Mouse (Mus musculus) retina, embryonic 14.5 days (tissue): ENCODE measurements at regions not wholly inside any gene's neighbourhood (a gene's known extent, or its start where the extent isn't known, plus 50 kb on each side); places are given as distances from the start of the nearest gene placed in this dataset.

ENCODE experiments used
- DNase-seq: peaks from one replicate; pipeline ENCODE4 v3.0.0-alpha.2; 2015; ENCODE audit warnings: low spot score

- no peak for DNase-seq
Observed at GRCm38 (mm10) chr6:13305873-13306272, 81.1 kb upstream of the Vwde start.

- no peak for DNase-seq
Observed at GRCm38 (mm10) chr6:13298171-13298570, 73.4 kb upstream of the Vwde start.

DNA sequence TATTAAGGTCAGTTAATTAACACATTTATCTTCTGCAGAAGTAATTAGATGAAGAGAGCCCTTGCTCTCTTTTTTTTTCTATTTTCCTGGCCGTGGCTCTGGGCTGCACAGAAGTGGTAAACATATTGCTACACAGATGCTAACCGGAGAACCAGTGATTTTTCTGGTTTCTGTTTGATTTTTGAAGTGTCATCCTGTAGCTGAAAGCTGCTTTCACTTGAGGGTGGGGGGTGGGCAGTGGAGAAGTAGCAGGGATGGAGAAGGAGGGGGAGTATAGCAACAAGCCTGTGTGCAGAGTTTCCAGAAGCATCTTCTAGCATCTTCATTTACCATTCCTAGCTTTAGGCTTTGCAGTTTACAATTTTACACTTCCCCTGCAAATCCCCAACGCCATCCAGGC, 72.3 kb upstream of the Vwde start:
- DNase-seq, result no peak

DNA sequence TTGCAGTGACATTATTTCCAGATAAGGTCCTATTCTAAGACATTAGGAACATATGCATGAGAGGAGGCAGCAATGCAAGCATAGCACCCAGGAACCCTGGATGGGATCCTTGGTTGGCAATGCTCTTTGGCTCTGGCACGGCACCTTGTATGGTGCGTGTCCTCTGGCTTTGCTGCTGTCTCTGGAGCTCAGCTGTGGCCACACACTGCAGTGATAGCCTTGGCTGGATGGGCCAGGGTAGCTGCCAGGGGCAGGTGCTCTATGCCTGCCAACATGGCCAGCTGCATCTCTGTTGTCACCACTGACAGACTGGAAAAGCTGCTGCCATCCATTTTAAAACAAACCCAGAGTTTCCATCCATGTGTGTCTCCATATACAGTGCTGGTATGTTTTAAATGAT, 71.3 kb upstream of the Vwde start:
- DNase-seq, result no peak

DNA sequence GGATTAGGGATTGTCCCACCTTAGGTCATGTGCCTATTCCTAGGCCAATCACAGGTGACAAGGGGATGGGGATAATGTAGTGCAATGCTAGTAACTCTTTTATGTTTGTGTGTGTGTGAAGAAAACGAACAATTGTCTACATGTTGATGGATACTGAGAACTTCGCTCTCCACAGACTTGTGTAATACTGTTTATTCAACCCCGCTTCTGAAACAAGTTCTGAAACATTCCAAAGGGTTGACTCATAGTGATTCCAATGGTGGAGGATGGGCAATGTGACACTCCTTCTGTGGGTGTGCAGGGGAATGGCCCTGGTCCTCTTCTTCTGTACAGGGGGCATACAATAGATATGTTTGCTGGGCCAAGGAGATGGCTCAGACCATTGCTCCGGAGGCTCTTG, 69.6 kb upstream of the Vwde start:
- DNase-seq, result no peak

DNA sequence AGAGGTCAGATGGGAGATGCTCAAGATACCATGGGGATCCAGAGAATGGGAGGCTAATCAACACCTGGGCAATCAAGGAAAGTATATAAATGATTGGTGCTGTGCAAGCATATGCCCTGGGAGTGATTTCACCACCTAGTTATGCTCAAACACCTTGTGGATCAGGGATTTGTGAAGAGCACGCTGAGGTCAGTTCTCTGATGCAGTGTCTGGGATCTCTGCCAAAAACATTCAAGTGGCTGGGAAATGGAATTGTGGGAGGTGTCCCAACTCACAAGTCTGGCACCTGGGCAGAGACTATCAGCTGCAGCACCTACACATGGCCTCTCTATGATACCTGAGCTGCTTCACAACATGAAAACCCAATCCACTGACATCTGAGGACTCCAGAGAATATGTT, 63.7 kb upstream of the Vwde start:
- no peak for DNase-seq

GRCm38 (mm10) chr6:13287812-13288211, 63.0 kb upstream of the Vwde start:
- DNase-seq, result no peak

DNA sequence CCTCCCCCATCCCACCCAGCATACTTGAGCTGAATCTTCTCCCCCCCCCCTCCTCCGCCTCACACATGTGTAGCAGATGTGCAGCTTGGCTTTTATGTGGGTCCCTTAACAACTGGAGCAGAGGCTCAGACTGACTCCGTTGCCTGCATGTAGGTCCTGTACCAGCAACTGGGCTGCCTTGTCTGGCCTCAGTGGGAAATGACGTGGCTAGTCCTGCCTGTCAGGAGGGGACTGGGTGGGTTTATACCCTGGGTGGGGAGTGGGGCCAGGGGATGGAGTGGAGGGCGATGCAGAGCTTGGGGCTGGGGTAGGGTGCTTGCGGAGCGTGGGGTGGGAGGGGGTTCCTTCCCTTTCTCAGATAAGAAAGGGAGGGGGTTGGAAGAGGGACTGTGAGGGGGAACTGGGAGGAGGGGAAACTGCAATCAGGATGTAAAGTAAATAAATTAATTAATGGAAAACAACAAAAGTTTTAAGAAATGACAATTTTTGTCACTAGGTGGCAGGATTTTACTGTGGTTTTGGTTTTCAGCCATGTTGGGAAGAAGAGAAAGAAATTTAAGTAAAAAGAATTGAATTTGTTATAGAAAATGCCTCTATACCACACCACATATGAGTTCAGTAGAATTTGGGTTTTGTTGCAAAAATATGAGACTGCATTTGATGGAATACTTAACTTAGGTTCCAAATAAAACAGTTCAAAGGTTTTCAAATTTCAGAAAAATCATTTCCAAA, 61.9 kb upstream of the Vwde start:
- DNase-seq, result peak; percentile 64

- peak; percentile 88 for DNase-seq
Observed at GRCm38 (mm10) chr6:13280835-13281234, 56.1 kb upstream of the Vwde start.
